29 mouse cellular contexts compared by ENCODE assay signal in genomic region chr2:58470290-58470689, GRCm38 (mm10). TPM values are rescaled to one million over a fixed set of nuclear protein-coding genes. Genes with fewer than 3 reads are reported as not detected.
DNase-seq lines count a peak whose midpoint lies in the region; ATAC-seq and TF ChIP-seq lines count a peak whose summit lies in the region.
"Had no signal": no experiment of that assay in that cellular context is flagged by ENCODE, and none has a peak within 500 bp of the region (broad histone marks: within the 10 kb centered on the region; RNA-seq: fewer than 3 reads in every experiment).

No protein-coding gene starts in this region.

- H3K4me3 ChIP-seq in CH12.LX (replicated peaks in 1 of 3; ENCODE audit: low read depth in 2 of 3, low read length in 2 of 3, poor library complexity in 1 of 3), result no peak overlapping the region
- H3K4me3 ChIP-seq in intestine, embryonic 16.5 days (ENCODE audit: low read length), result no peak overlapping the region
- H3K4me3 ChIP-seq: embryonic facial prominence, embryonic 12.5 days; erythroblast, embryonic 14.5 days; forebrain, embryonic 10.5 days; forebrain, embryonic 13.5 days; forebrain, embryonic 15.5 days had no signal

- peak; percentile 47; the same call in 1 of the 2 replicates for TF ChIP-seq EP300 in CH12.LX (IDR thresholded peaks at IDR 0.05; ENCODE audit: low read length)

- dilution Hi-C loops in CH12.LX (cut with MboI; ENCODE audit: extremely low pct_ligation_motif_present, extremely low pct_unique_long_range_greater_than_20kb, low sequenced_read_pairs), result no loop called here

- ATAC-seq in intestine, embryonic 16.5 days, result no peak
- ATAC-seq: CD4-positive, CD25-positive, alpha-beta regulatory T cell, adult 4 months; forebrain, embryonic 13.5 days; forebrain, embryonic 15.5 days; forebrain, postnatal 0 days had no signal

- no peaks in the 10 kb centered on the region for H3K27me3 ChIP-seq in CH12.LX (replicated peaks)
- H3K27me3 ChIP-seq in intestine, embryonic 16.5 days (replicated peaks; ENCODE audit: control insufficient read depth, insufficient read depth, low read length), result no peaks in the 10 kb centered on the region
- H3K27me3 ChIP-seq: embryonic facial prominence, embryonic 12.5 days; forebrain, embryonic 13.5 days; forebrain, embryonic 15.5 days had no signal

- peak overlapping the region; percentile 3; the same call in 1 of the 2 replicates for H3K4me2 ChIP-seq in CH12.LX (ENCODE audit: insufficient read depth, low read depth, poor library complexity, severe bottlenecking)
- no peak overlapping the region for H3K4me2 ChIP-seq in intestine, embryonic 16.5 days (ENCODE audit: low read depth, low read length)
- H3K4me2 ChIP-seq: embryonic facial prominence, embryonic 12.5 days; forebrain, embryonic 13.5 days; forebrain, embryonic 15.5 days had no signal

- no peak overlapping the region for H3K27ac ChIP-seq in CH12.LX (ENCODE audit: insufficient read depth, low read depth)
- H3K27ac ChIP-seq in intestine, embryonic 16.5 days (ENCODE audit: low read length), result no peak overlapping the region
- H3K27ac ChIP-seq: embryonic facial prominence, embryonic 12.5 days; forebrain, embryonic 10.5 days; forebrain, embryonic 13.5 days; forebrain, embryonic 15.5 days had no signal

- in situ Hi-C loops in CH12.LX (cut with MboI; ENCODE audit: low pct_ligation_motif_present, low pct_unique_long_range_greater_than_20kb, low sequenced_read_pairs), result loop anchor here (10.0 to 25.0 kb wide), 2 partner anchors 195 to 283 kb away; partner anchors contain the start of gene Cytip

- 0 out of 4 replicates have a peak, but pooled peaks of 1 of the 2 experiments have one; percentile 6 for TF ChIP-seq CTCF in CH12.LX (conservative IDR thresholded peaks at IDR 0.05 in 1 of 2, IDR thresholded peaks at IDR 0.05 in 1 of 2; ENCODE audit: low read depth in 2 of 2, low read length in 2 of 2)

- 95% methylated on average over 7 of the region's 7 CpGs for WGBS in intestine, embryonic 16.5 days

- no peaks in the 10 kb centered on the region for H3K79me2 ChIP-seq in CH12.LX (replicated peaks; ENCODE audit: control insufficient read depth, extremely low read depth, insufficient read depth, poor library complexity, severe bottlenecking)

- no peak overlapping the region for H3K9ac ChIP-seq in CH12.LX (ENCODE audit: insufficient read depth, low read depth)
- no peak overlapping the region for H3K9ac ChIP-seq in intestine, embryonic 16.5 days (ENCODE audit: low read depth, low read length)
- H3K9ac ChIP-seq: embryonic facial prominence, embryonic 12.5 days; forebrain, embryonic 13.5 days; forebrain, embryonic 15.5 days; forebrain, postnatal 0 days had no signal

- intact Hi-C loops in heart, postnatal 14 days (cut with DNase I), result loop anchor here (10.0 kb wide), 2 partner anchors 415 to 965 kb away; partner anchors contain the start of gene Ermn

- TF ChIP-seq POLR2A in CH12.LX (IDR thresholded peaks at IDR 0.05; ENCODE audit: low read depth, low read length), result no peak

- peaks cover 5 to 13% of the 10 kb centered on the region in 2 experiments; a peak in 3 of 4 replicates for H3K4me1 ChIP-seq in CH12.LX (ENCODE audit: control insufficient read depth in 1 of 2, insufficient read depth in 2 of 2)
- no peaks in the 10 kb centered on the region for H3K4me1 ChIP-seq in intestine, embryonic 16.5 days (ENCODE audit: control insufficient read depth, insufficient read depth, low read length)
- H3K4me1 ChIP-seq: embryonic facial prominence, embryonic 12.5 days had no signal

- peak; percentile 5 for TF ChIP-seq RAD21 in CH12.LX (IDR thresholded peaks at IDR 0.05; ENCODE audit: low read depth, low read length)

- H3K9me3 ChIP-seq in CH12.LX (replicated peaks; ENCODE audit: low read length), result peaks cover 4% of the 10 kb centered on the region
- no peaks in the 10 kb centered on the region for H3K9me3 ChIP-seq in intestine, embryonic 16.5 days (ENCODE audit: control insufficient read depth, low read length)
- H3K9me3 ChIP-seq: embryonic facial prominence, embryonic 12.5 days; forebrain, embryonic 10.5 days; forebrain, embryonic 15.5 days had no signal

- peak; percentile 81 for DNase-seq in heart, adult 11 months
- no peak for DNase-seq in heart, postnatal 14 days
- peak; percentile 11 to 23 for DNase-seq in B cell, adult 2 months
- DNase-seq in CH12.LX (ENCODE audit: extremely low read depth), result peak; percentile 67
- no peak for DNase-seq in gastrocnemius, postnatal 10 days
- DNase-seq: adrenal gland, adult 2 months; adrenal gland, postnatal 10 days; adrenal gland, postnatal 25 days; cerebellum, adult 11 months; cerebellum, adult 18-20 months; cerebellum, adult 8-10 months; cerebellum, adult 9-11 months; cerebellum, postnatal 14 days; cerebellum, postnatal 36 days; embryo, embryonic 11 days; forebrain, postnatal 0 days had no signal

- H3K36me3 ChIP-seq in CH12.LX (replicated peaks in 1 of 2; ENCODE audit: control insufficient read depth in 1 of 2, insufficient read depth in 1 of 2, low read length in 1 of 2), result no peaks in the 10 kb centered on the region
- peaks cover 17% of the 10 kb centered on the region for H3K36me3 ChIP-seq in intestine, embryonic 16.5 days (ENCODE audit: control insufficient read depth, insufficient read depth, low read length)

TF ChIP-seq in CH12.LX, 34 proteins besides CTCF, POLR2A, EP300 and RAD21:
- TF ChIP-seq ZC3H11A (IDR thresholded peaks at IDR 0.05; ENCODE audit: low read depth, low read length), result no peak
- TF ChIP-seq BHLHE40 (IDR thresholded peaks at IDR 0.05; ENCODE audit: low read depth, low read length), result peak; percentile 74
- no peak for TF ChIP-seq USF2 (conservative IDR thresholded peaks at IDR 0.05; ENCODE audit: low read depth, low read length)
- no peak for TF ChIP-seq MAFK (IDR thresholded peaks at IDR 0.05; ENCODE audit: insufficient replicate concordance, low read length)
- TF ChIP-seq MAX (IDR thresholded peaks at IDR 0.05; ENCODE audit: low read length), result peak; percentile 55; the same call in 1 of the 2 replicates
- no peak for TF ChIP-seq POLR2AphosphoS2 (IDR thresholded peaks at IDR 0.05; ENCODE audit: low read depth, low read length)
- peak; percentile 65; the same call in 1 of the 2 replicates for TF ChIP-seq TCF12 (IDR thresholded peaks at IDR 0.05; ENCODE audit: low read depth, low read length)
- no peak for TF ChIP-seq E2F4 (IDR thresholded peaks at IDR 0.05; ENCODE audit: insufficient replicate concordance, low read depth, low read length)
- no peak for TF ChIP-seq ZMIZ1 (IDR thresholded peaks at IDR 0.05; ENCODE audit: low read depth, low read length)
- no peak for TF ChIP-seq ZNF384 (IDR thresholded peaks at IDR 0.05; ENCODE audit: low read depth, low read length)
- TF ChIP-seq USF1 (IDR thresholded peaks at IDR 0.05; ENCODE audit: low read depth, low read length), result no peak
- TF ChIP-seq IRF4 (IDR thresholded peaks at IDR 0.05; ENCODE audit: low read depth, low read length), result peak; percentile 84
- TF ChIP-seq MYC (IDR thresholded peaks at IDR 0.05; ENCODE audit: low read depth, low read length), result peak; percentile 31; the same call in 1 of the 2 replicates
- TF ChIP-seq MEF2A (IDR thresholded peaks at IDR 0.05; ENCODE audit: borderline replicate concordance, low read depth, low read length), result no peak

RNA-seq across cellular contexts. Expression of gene Gm17409, which starts 0.4 kb away (rescaled TPM):
- total RNA-seq in heart, postnatal 14 days (2021), result not detected
- total RNA-seq in CH12.LX (2012; rRNA removed), result not detected in 2 replicates
- total RNA-seq in CH12.LX (2014; rRNA removed), result not detected in 2 replicates
- not detected in 2 replicates for polyA plus RNA-seq in CH12.LX (2012; ENCODE audit: insufficient read length, low read depth)
- 0.13 TPM in 1 of 2 replicates, not detected in the other for polyA plus RNA-seq in intestine, embryonic 16.5 days (2015; fragmentation: Nextera tagmentation; extraction: Ambion mirVana)
- total RNA-seq in gastrocnemius, postnatal 10 days (2021), result not detected
- total RNA-seq: adrenal gland, adult 2 months; adrenal gland, postnatal 10 days; adrenal gland, postnatal 25 days; adrenal gland, postnatal 4 days; common myeloid progenitor, adult 5-6 weeks; ES-E14; forebrain, postnatal 0 days; MEL had no signal
- polyA plus RNA-seq: adrenal gland, adult 2 months; brain, embryonic 14.5 days; CD4-positive, CD25-positive, alpha-beta regulatory T cell, adult 4 months; embryonic facial prominence, embryonic 12.5 days; embryonic facial prominence, embryonic 14.5 days; erythroblast, embryonic 14.5 days; forebrain, embryonic 10.5 days; forebrain, embryonic 13.5 days; forebrain, embryonic 15.5 days; forebrain, postnatal 0 days had no signal

Comparison
In these comparisons a context has a peak if more than half of its experiments do, and no peak if none do; other contexts are left out.
1. DNase-seq: peak in heart, adult 11 months (single experiment), B cell, adult 2 months (2 of 2) and CH12.LX (single experiment); none in heart, postnatal 14 days (0 of 2) and gastrocnemius, postnatal 10 days (single experiment).